Mouse (Mus musculus) erythroid progenitor cell, adult 5-6 weeks (primary cell): ENCODE measurements around the gene Polr2i. TPM values are rescaled to one million over a fixed set of nuclear protein-coding genes. Genes with fewer than 3 reads are reported as not detected.
"Not testable (repeated sequence)": the region's sequence is repeated elsewhere in the genome, so short reads cannot be mapped to it uniquely, and the experiment has no call there.

Experiments used
- ATAC-seq: replicated peaks from 2 replicates; pipeline ENCODE4 v1.8.0; 2016; ENCODE audit warnings: moderate number of reproducible peaks, mild to moderate bottlenecking, moderate TSS enrichment, inconsistent platforms; ENCODE audit not compliant: poor library complexity, low FRiP score, severe bottlenecking
- total RNA-seq, 2 experiments: library from RNA; stranded (forward) in 1 of 2; stranded (reverse) in 1 of 2; fragments of 150-400 nt in 1 of 2; fragments of 186-747, 209-891 nt in 1 of 2; gene quantifications; 2 replicates each; pipeline versions ENCODE4 v1.2.3 to v1.2.4; 2015 to 2017; ENCODE audit warnings: low replicate concordance in 2 of 2

Gene Polr2i
- total RNA-seq, 2 experiments from 2014 or later = 0.76 to 18.4 TPM

DNA sequence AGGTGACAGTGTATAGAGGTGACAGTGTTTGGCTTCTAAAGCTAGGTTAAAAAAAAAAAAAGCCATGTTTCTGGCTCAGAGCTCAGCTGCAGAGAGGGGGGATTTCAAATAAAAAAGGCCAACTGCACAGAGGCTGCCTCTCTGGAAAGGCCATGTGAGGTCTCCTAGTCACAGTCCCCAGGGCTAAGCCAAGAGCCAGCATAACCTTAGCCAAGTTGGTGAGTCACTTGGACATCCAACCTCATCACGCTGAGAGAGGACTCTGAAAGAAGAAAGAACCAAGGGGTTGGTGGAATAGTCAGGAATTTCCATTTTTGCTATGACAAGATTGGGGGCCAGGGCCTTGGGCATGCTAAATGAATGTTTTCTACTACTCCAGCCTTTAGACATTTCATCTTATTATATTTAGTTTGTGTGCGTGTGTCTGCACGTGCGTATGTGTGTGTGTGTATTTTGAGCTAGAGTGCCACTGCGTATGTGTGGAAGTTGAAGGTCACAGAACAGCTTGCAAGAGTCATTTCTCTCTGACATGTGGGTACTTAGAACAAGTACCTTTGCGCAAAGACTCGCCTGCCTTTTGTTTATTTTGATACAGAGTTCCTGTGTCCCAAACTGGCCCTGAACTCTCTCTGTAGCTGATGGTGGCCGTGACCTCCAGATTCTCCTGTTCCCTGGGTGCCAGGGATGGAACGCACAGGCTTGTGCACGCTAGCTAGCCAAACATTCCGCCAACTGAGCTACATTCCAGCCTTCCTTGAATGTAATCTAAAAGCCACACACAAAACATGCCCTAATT lies 28.7 kb upstream of the Polr2i start:
- no peak for ATAC-seq

DNA sequence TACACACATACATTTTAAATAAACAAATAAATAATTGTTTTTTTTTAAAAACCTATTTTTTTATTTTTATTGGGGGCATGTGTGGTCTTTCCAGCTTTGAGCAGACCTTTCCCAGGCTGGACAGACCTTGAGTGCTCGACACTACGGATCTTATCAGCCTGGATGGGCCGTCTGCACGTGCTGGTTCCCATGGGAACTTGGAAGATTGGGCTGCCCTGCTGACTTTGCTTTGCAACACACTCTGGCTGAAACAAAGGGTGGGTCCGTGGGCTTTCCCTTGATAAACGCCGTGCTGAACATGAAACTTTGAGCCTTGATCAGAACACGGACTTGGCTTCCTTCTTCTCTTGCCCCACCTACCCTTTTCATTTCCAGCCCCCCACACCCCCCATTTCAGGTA lies 27.4 kb upstream of the Polr2i start:
- no peak; the same call in 1 of the 2 replicates for ATAC-seq

DNA sequence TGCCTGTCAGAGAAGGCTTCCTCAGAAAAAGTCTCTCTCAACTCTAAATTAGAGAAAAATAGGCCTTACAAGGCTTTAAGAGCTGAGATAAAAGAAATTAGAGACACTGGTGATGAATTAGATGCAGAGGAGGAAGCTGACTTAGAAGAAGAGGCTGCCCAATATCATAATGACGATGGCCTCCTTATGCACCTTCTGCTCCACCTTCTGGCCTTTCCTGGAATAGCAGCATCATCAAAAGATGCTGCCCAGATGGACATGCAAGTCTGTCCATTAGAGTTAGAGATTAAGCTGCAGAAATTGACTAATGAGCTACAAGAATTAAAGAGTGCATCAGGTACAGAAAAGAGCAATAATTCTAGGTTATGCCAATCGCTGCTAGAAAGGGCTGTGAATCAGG lies 26.4 kb upstream of the Polr2i start:
- ATAC-seq = peak; percentile 80

DNA sequence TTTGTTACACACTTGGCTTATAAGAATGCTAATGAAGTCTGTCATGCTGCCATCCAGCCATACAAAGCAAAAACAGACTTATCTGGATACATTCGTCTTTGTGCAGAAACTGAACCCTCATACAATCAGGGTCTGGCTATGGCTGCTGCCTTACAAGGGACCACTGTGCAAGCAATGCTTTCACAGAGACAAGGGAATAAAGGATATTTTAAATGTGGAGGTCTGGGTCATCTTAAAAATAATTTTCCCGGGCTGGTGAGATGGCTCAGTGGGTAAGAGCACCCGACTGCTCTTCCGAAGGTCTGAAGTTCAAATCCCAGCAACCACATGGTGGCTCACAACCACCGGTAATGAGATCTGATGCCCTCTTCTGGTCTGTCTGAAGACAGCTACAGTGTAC lies 25.4 kb upstream of the Polr2i start:
- not testable (repeated sequence) for ATAC-seq

DNA sequence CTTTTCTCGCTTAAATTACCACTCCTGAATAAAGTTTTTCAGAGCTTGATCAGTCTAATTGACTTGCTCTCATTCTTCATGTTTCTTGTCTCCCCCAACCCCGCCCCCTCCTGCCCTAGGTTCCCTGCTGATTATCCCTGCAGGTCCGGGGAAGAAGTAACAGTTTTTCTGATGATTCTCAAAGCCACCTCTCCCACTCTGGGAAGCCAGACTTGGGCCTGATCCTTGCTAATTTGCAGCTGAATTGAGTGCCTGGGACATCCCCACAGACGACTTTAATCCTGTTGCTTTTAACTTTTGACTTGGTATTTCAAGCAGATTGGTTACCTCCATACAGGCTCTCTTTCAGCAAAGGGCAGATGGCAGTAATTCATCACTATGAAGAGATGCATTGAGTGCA lies 20.7 kb upstream of the Polr2i start:
- no peak for ATAC-seq

DNA sequence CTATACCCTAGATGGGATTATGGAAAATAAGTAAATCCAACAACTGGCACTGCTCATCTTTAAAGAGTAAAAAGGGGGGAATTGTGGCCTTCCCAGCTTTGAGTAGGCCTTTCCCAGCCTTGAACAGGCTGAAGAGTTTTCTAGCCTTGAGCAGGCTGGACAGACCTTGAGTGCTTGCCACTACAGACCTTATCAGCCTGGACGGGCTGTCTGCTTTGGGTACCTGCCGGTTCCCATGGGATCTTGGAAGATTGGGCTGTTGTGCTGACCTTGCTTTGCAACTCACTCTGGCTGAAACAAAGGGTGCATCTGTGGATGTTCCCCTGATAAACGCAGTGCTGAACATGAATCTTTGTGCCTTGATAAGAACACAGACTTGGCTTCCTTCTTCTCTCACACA lies 17.9 kb upstream of the Polr2i start:
- no peak for ATAC-seq

DNA sequence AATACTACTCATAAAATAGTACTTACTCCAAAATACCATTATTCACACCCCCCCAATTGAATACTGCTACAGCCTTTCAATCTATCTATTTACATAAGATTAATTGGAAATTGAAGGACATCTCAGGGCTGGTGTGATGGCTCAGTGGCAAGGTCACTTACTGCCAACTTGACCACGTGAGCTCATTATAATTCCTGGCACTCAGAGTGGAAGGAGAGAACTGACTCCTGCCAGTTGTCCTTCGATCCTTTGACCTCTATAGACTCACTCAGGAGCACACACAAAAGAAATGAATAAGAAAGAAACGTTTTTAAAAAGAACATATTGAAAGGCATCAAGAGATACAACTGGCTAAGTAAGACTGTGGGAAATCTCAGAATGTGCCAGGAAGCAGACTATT lies 15.9 kb upstream of the Polr2i start:
- no peak for ATAC-seq

DNA sequence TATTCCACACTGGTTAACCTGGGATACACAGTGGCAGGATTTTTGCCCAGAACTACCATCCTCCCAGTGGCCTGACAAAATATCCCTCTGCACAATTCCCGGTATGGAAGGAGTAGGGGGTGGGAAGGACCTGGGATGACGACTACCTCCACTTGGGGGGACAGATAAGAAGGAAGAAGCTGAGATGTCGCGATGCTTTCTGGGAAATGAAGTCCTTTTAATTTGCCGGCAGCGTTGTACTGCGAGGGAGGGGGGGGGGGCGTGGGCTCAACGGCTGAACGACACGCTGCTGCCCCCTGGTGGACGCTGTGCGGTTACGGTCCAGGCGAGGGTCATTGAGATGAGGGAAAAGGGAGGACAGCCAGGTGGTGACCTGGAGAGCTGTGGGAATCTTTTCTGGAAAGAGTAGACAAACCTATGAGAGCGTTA lies 15.0 kb upstream of the Polr2i start:
- ATAC-seq = peak; percentile 74

DNA sequence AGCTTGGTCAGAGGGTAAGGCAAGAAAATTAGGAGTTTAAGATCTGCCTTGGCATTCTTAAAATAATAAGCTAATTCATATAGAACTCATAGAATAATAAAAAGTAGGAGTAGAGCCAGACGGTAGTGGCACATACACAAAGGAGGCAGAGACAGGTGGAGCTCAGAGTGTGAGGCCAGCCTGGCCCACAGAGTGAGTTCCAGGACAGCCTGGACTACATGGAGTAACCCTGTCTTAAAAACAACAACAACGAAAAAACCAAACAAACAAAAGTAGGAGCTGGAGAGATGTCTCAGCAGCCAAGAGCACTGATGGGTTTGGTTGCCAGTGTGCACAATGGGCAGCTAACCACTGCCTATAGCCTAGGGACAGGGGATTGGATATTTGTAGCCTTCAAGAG lies 14.5 kb upstream of the Polr2i start:
- ATAC-seq = no peak

DNA sequence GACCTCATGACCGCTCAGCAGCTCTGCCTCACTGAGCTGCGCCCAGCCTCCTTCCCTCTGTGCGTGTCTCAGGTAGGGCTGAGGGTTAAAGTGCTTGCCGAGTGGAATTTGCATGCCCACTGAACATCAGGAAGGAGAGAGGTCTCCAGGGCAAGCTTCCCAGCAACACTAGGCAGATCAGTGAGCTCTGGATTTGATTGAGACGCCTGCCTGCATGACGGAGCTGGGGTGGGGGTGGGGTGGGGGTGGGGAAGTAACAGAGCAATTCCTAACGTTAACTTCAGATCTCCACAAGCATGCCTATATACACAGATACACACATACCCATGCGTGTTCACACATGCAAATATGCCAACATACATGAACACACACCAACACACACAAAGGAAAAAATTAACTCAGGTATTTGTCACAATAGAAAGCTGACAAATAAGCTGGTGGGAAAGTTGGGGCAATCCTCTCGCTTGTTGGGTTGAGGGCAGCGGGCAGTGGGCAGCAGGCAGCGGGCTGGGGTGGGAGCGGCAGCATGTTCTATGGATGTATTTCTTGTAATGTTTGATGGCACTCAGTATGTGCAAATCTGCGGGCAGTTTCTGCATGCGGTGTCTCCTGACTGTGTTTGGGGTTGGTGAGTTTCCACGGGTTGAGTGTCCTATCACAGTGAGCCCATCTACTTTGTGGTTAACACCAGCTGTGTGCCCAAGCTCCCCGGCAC lies 12.3 kb upstream of the Polr2i start:
- no peak for ATAC-seq

DNA sequence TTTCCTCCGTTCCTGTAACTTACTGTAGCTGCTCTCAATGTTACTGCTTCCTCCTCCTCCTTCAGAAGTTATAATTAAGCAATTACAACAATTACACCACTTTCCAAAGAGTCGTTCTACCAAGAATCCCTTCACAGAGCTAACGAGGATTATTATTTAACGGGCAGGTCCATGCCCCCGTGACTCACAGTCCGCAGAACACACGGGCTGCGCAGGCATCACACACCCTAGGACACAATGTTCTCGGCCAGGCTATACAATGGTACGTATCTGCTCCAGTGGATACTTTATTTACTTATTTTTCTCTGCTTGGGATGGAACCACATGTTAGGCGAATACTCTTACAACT lies 11.8 kb upstream of the Polr2i start:
- no peak for ATAC-seq

DNA sequence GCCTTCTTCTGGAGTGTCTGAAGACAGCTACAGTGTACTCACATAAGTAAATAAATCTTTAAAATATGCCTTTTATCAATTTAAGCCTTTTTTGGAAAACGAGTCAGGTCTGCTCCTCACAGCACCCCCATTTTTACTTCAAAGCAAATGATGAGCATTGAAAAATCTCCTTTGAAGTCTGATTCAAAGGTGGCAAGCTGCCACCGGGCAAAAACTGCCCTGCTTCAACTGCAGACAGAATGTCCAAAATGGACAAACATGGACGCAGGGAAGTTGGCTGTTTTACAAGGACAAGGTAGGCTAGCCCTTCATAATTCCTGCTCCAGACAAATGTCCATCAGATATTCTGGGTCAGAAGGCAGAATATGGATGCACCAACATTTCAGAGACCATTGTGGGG lies 10.3 kb upstream of the Polr2i start:
- ATAC-seq = no peak

DNA sequence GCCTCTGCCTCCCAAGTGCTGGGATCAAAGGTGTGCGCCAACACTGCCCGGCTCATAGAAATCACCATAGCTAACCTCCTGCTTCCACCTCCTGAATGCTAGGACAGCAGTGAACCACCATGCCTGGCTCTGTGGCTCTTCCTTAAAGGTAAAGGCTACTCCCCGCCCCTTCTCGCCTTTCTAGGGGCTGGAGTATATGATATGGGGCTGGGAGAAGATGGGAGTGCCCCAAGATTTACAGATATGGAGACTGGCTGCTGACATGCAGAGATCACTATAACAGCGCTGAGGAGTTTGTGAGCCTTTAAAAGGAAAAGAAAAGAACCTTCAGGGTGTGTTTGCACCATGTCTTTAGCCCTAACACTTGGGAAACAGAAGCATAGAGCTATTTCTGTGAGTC lies 9.5 kb upstream of the Polr2i start:
- ATAC-seq = 0 out of 2 replicates have a peak, but pooled peaks have one; percentile 47

DNA sequence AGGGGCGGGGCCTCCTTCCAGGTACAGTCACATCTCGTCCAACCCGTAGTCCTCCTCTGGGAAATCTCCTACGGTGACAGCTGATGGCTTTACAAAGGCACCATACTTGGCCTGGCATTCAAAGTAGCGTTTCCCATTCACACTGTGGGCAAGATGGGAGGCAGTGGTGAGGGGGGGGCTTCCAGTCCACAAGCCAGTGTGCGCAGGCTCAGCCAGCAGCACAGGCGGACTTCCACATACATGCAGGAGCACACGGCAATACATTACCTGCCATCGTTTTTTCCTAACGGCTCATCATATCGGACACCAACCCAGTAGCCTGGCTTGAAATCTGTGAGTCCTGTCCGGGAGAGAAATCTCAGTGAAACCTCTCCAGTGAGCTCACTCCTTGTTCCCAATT lies 7.5 kb upstream of the Polr2i start:
- ATAC-seq = no peak

DNA sequence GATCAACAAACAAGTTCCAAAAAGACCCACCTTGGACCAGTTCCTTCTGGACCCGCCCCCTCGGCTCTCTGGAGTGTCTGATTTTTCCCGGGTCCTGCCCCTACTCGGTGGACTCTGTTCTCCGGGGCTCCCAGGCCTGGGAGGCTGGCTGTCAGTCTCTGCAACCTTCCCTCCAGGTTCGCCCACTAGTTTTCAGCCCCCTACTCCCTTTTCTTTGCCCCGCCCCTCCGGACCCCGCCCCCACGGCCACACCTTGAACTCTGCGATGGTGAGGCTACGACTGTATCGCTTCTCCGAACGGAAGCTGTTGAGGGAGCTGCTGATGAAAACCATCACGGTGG lies 450 bp upstream of the Polr2i start:
- ATAC-seq = no peak

DNA sequence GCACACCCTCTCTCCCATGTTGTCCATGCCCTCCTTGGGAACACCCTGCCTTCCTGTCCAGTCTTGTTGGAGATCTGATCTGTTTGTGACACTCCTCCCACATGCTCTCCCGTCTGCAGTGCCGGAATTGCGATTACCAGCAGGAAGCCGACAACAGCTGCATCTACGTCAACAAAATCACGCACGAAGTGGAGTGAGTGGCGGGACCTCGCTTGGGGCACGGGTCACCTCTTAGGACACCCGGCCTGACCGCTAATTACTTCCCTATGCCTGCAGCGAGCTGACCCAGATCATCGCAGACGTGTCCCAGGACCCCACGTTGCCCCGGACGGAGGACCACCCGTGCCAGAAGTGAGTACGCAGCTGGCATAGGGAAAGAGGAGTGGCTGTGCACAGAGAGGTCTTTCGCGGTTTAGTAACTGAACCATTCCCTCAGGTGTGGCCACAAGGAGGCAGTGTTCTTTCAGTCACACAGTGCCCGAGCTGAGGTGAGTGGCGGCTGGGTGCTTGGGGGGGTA lies 942 bp downstream of the Polr2i start:
- ATAC-seq = peak; percentile 40

DNA sequence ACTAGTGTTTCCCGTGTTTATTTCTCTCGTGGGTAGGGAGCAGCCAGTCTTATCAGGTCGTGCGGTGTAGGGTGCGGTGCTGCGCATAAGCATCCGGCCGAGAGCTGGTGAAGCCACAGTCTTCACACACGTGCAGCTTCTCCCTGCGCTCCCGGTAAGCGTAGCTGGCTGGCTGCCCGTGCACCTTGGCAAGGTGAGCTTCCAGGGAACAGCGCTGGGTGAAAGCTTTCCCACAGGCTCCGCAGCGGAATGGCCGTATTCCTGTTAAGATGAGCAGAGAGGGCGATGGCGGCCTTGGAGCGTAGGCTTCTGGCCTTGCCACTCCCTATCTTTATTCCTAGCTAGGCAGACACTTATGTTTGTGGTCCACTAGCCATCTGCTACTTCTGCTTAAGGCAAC lies 1.6 kb downstream of the Polr2i start:
- no peak for ATAC-seq

DNA sequence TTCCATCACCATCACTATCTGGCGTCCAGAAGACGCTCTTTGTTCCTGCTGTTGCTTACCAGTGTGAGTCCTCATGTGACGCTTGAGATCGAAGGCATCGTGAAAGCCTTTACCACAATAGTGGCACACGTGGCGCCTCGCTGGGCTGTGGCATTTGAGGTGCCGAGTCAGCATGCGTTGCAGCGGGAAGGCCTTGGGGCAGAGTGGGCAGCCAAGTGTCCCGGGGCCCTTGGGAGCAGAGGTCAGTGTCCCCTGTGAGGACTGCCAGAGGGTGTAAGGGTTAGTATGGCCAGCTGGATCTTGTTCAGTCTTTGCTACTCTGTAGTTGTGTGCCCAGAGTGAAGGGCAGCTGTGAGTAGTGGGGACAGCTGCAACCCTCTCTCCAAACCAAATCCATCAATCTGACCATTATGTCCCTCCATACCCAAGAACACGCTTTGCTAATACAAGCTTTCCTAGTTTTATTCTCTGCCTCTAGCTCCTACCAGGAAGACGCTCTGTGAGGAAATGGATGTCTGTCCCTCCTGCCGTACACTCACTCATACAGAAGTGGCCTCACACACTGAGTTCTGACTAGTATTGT lies 2.6 kb downstream of the Polr2i start:
- no peak for ATAC-seq

DNA sequence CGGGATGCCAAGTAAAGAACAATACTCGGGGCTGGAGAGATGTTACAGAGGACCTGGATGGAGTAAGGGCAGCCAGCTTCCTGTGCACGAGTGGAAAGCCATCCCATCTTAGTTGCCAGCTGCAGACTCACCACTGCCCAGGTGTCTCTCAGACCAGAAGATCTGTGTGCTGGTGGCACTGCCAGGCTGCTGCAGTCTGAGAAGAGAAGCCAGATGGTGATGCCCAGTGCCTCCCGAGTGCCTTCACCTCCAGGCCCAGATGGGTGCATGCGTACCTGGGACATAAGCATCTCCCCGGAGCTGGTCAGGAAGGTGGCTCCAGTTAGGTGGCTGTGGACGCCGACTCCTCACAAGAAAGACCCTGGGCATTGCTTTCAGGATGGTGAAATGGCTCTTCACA lies 3.3 kb downstream of the Polr2i start:
- ATAC-seq = no peak

DNA sequence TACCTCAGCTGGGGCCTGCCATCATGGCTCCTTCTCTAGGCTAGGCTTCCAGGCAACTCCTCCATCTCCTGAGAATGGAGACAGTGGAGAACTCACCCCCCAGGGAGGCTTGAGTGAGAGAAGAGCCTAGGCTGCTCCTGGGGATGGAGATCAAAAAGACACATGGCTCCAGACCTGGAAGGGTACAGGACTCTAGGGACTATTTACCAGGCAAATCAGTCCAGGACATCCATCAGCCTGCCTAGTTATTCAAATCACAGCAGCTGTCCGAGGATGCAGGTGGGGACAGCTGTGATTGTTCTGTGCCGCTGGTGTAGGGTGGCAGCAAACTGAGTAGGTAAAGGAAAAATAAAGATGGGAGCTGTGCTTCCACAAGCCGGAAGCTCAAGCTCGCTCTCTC lies 3.9 kb downstream of the Polr2i start, which contains the start of gene Ovol3:
TSS of gene Ovol3 (minus strand) at position 101 of the 400 bp plus-strand sequence.
- ATAC-seq = no peak

DNA sequence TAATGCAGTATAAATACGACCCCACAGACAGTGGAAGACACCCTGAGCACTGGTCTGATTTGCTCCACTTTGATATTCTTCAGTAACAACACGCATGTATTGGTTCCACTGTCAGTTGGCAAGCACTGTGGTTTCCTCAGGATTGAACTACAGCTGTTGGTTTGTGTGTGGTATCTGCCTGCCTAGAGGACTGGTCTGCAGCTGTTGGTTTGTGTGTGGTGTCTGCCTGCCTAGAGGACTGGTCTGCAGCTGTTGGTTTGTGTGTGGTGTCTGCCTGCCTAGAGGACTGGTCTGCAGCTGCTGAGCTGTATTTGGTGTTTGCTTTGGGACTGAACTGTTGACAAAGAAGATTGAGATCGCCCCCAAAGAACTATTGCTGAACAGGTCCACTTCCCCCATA lies 5.6 kb downstream of the Polr2i start:
- ATAC-seq = not testable (repeated sequence)
